Mouse (Mus musculus) bone marrow, adult 2 months (tissue): Measurements from ENCODE around the gene Ramac.
A peak's percentile ranks its signal among the peaks of the same experiment; 100 is the strongest.

Experiments
- CTCF ChIP-seq: fragments of 200-500 bp; IDR thresholded peaks from 2 replicates; pipeline ENCODE4 v1.5.1; 2011; ENCODE audit warnings: low read length, control low read depth; ENCODE audit not compliant: control insufficient read depth, insufficient read depth
- POLR2A ChIP-seq: fragments of 200-500 bp; IDR thresholded peaks from 2 replicates; pipeline ENCODE4 v1.6.1; 2011; ENCODE audit warnings: low read depth, mild to moderate bottlenecking, control low read depth, low read length, borderline replicate concordance; ENCODE audit not compliant: control insufficient read depth

GRCm38 (mm10) chr7:81763110-81763845 is 553 bp downstream of the Ramac start:
- TF ChIP-seq POLR2A: no peak
- TF ChIP-seq CTCF: peak; percentile 49
